Mouse (Mus musculus) liver, embryonic 14.5 days (tissue): ENCODE measurements at regions not wholly inside any gene's neighbourhood (a gene's known extent, or its start where the extent isn't known, plus 50 kb on each side); places are given as distances from the start of the nearest gene placed in this dataset.

Experiments used
- ATAC-seq: fragments of 200-750 bp; cut with Nextera tagmentation; 2 replicates; pipeline ENCODE4 v1.8.0; 2017; ENCODE audit warnings: moderate number of reproducible peaks, mild to moderate bottlenecking, moderate library complexity; ENCODE audit not compliant: insufficient read depth
- DNase-seq, 3 experiments: peaks; one replicate each; pipeline ENCODE4 v3.0.0-alpha.2; 2012 to 2013; ENCODE audit warnings: low read depth in 3 of 3, low spot score in 3 of 3
- H3K27ac ChIP-seq: fragments of 300-500 bp; sonication (generic); 2 replicates; pipeline ENCODE4 v1.5.1; 2014; ENCODE audit warnings: moderate library complexity, mild to moderate bottlenecking, control low read depth, inconsistent platforms
- H3K27me3 ChIP-seq: fragments of 300-500 bp; sonication (generic); 2 replicates; pipeline ENCODE4 v1.6.1; 2014; ENCODE audit warnings: mild to moderate bottlenecking, low read length, moderate library complexity; ENCODE audit not compliant: control insufficient read depth, insufficient read depth
- H3K36me3 ChIP-seq: fragments of 300-500 bp; sonication (generic); replicated peaks from 2 replicates; pipeline ENCODE4 v1.6.1; 2014; ENCODE audit warnings: low read depth; ENCODE audit not compliant: control insufficient read depth, insufficient read depth
- H3K4me1 ChIP-seq, 2 experiments: fragments of 200-500 bp in 1 of 2; fragments of 300-500 bp in 1 of 2; sonication (generic) in 1 of 2; replicated peaks; 2 replicates each; pipeline ENCODE4 v1.6.1; 2012 to 2014; ENCODE audit warnings: antibody characterized with exemption in 1 of 2, inconsistent platforms in 1 of 2, low read length in 1 of 2; ENCODE audit not compliant: control insufficient read depth in 2 of 2, insufficient read depth in 2 of 2
- H3K4me2 ChIP-seq: fragments of 300-500 bp; sonication (generic); 2 replicates; pipeline ENCODE4 v1.6.1; 2014; ENCODE audit warnings: low read depth, mild to moderate bottlenecking, control low read depth, moderate library complexity
- H3K4me3 ChIP-seq, 2 experiments: fragments of 200-500 bp in 1 of 2; fragments of 300-500 bp in 1 of 2; sonication (generic) in 1 of 2; 2 replicates each; pipeline ENCODE4 v1.5.1; 2012 to 2014; ENCODE audit warnings: low read depth in 2 of 2, low read length in 2 of 2, mild to moderate bottlenecking in 2 of 2, control low read depth in 1 of 2, inconsistent platforms in 1 of 2, moderate library complexity in 1 of 2; ENCODE audit not compliant: insufficient read depth in 1 of 2
- H3K9ac ChIP-seq: fragments of 300-500 bp; sonication (generic); replicated peaks from 2 replicates; pipeline ENCODE4 v1.6.1; 2014; ENCODE audit warnings: mild to moderate bottlenecking, control low read depth, moderate library complexity
- H3K9me3 ChIP-seq: fragments of 300-500 bp; sonication (generic); 2 replicates; pipeline ENCODE4 v1.6.1; 2016; ENCODE audit warnings: low read length, mixed read lengths; ENCODE audit not compliant: control insufficient read depth
- CTCF ChIP-seq: IDR thresholded peaks from 2 replicates; pipeline ENCODE4 v1.5.1; 2016; ENCODE audit warnings: antibody characterized with exemption, low read depth, control low read depth
- EP300 ChIP-seq: IDR thresholded peaks from 2 replicates; pipeline ENCODE4 v1.6.1; 2016; ENCODE audit warnings: antibody characterized with exemption, low read depth
- WGBS: fragments of 180-500 bp; shearing (Covaris S2); extraction: QIAGEN DNeasy Blood & Tissue Kit; methylation state at CpG from one replicate; pipeline ENCODE4 v1.1.7; 2014; ENCODE audit not compliant: insufficient replicate concordance; 5-methylcytosine and 5-hydroxymethylcytosine counted together

DNA sequence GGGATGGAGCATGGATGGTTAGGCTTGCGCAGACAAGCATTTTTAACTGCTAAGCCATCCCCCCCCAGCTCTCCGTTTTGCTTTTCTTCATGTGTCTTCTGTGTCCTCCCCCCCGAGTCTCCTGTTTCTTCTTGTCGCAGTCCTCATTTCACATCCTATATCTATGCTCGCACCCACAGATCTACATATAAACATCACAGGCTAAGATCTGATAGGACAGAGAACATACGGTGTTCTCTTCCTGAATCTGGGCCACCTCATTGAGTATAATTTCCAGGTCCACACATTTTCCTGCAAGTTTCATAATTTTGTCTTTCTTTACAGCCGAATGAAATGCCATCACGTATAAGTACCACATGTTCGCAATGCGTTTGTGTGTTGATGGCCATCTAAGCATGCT is 168.7 kb downstream of the Zfp36l1 start:
- no peak overlapping the region for H3K4me3 ChIP-seq
- H3K4me1 ChIP-seq, result peaks cover 9 to 24% of the 10 kb centered on the region in 2 experiments
- DNase-seq, result no peak
- H3K36me3 ChIP-seq, result no peaks in the 10 kb centered on the region
- H3K9me3 ChIP-seq, result no peaks in the 10 kb centered on the region
- H3K27ac ChIP-seq, result no peak overlapping the region
- no peak for ATAC-seq
- no peak overlapping the region for H3K9ac ChIP-seq
- H3K27me3 ChIP-seq, result no peaks in the 10 kb centered on the region
- H3K4me2 ChIP-seq, result no peak overlapping the region
- TF ChIP-seq EP300, result no peak
- TF ChIP-seq CTCF, result no peak
- WGBS, result 55% methylated on average over 10 of the region's 10 CpGs

DNA sequence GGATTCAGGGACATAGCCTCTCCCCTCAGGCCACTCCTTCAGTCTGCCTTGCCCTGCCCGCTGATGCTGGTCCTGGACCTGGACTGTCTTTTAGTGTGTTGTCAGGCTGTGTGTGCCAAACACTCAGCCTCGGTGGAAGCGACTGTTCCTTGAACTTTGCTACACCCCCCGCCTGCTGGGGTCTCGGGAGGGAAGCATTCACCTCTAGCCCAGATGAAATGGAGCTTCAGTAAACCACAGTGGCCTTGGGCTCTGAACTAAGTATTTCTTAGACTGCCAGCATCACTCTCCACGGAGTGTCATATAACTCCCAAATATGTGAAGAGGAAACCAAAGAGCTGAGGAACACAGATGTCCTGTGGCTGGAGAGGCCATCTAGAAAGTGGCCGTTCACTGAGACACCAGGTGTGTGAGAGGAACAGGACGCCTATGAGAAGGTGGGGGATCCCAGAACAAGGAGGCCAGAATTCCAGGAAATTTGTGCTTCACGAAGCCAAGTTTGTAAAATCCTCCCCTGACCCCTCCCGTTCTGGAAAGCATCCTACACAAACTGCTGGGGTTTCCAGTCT is 170.2 kb downstream of the Zfp36l1 start:
- no peak for TF ChIP-seq CTCF
- TF ChIP-seq EP300, result no peak
- H3K4me3 ChIP-seq, result no peak overlapping the region
- 50% methylated on average over 10 of the region's 10 CpGs for WGBS
- no peak overlapping the region for H3K4me2 ChIP-seq
- no peaks in the 10 kb centered on the region for H3K27me3 ChIP-seq
- H3K9me3 ChIP-seq, result no peaks in the 10 kb centered on the region
- no peaks in the 10 kb centered on the region for H3K36me3 ChIP-seq
- H3K4me1 ChIP-seq, result peaks cover 9 to 24% of the 10 kb centered on the region in 2 experiments
- H3K9ac ChIP-seq, result no peak overlapping the region
- ATAC-seq (no peak), DNase-seq (no peak)
- H3K27ac ChIP-seq, result no peak overlapping the region

DNA sequence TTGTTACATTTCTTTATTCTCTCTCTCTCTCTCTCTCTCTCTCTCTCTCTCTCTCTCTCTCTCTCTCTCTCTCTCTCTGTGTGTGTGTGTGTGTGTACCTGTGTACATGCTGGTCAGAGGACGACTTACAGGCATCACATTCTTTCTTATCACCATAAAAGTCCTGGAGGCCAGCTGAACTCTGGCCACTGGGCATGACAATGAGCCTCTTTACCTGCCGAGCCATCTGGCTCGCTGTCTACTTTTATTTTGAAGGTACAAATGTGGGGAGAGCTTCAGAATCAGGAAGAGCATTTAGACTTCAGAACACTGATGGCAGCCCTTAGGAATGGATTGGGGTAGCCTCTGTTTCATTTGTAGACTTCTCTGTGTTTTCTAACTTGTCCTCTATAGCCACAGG is 171.0 kb downstream of the Zfp36l1 start:
- Histone ChIP-seq H3K4me2 (no peak overlapping the region), H3K4me3 (no peak overlapping the region), H3K36me3 (no peaks in the 10 kb centered on the region), H3K4me1 (peaks cover 9 to 24% of the 10 kb centered on the region in 2 experiments), H3K27ac (no peak overlapping the region), H3K27me3 (no peaks in the 10 kb centered on the region), H3K9me3 (no peaks in the 10 kb centered on the region), H3K9ac (no peak overlapping the region)
- ATAC-seq, result no peak
- WGBS, result 61% methylated on average over 3 of the region's 3 CpGs
- TF ChIP-seq CTCF (no peak), EP300 (no peak)
- no peak for DNase-seq

DNA sequence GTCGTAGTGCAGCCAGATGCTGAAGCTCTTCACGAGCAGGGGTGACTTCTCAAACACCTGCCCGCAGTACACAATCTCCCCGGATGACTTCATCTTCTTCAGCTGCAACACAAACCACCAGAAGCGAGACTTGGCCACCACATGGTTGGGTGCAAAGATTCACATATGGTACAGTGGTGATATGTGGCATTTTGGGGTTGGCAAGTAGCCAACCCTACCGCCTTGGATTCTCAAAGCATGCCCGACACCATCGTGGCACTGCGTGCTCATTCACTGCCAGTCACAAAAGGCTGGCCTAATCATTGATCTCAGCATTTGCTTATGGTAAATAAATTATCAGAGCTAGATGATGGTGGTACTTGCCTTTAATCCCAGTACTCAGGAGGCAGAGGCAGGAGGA is 173.4 kb downstream of the Zfp36l1 start:
- H3K27me3 ChIP-seq, result no peaks in the 10 kb centered on the region
- H3K4me3 ChIP-seq, result no peak overlapping the region
- ATAC-seq (no peak), DNase-seq (no peak)
- no peak overlapping the region for H3K27ac ChIP-seq
- H3K9ac ChIP-seq, result no peak overlapping the region
- peaks cover under 1 to 8% of the 10 kb centered on the region in 2 experiments; a peak in 3 of 4 replicates for H3K4me1 ChIP-seq
- no peaks in the 10 kb centered on the region for H3K9me3 ChIP-seq
- H3K36me3 ChIP-seq, result no peaks in the 10 kb centered on the region
- H3K4me2 ChIP-seq, result no peak overlapping the region
- TF ChIP-seq CTCF, result no peak
- no peak for TF ChIP-seq EP300
- WGBS, result 77% methylated on average over 9 of the region's 9 CpGs

DNA sequence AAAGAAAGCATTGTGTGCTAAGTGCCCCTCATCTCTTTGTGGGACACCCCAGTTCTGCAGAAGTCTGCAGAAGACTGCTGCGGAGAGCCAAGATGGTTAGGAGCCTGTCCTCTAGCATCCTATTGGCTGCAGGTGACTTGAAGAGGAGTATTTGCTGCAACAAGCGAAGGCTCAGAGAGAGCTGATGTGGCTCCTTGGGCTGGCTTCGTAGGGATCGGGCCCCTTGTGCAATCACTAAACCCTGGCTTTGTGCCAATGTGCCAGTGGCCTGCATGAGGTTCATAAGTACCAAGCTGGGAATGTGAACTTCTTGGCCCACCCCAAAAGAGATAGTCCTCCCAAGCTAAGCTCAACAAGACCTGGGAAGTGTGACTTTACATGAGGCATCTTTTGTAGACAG is 174.9 kb downstream of the Zfp36l1 start:
- ATAC-seq (no peak), DNase-seq (no peak)
- Histone ChIP-seq H3K4me1 (peaks cover 0 to 3% of the 10 kb centered on the region in 2 experiments; a peak in 1 of 4 replicates), H3K36me3 (no peaks in the 10 kb centered on the region), H3K4me3 (no peak overlapping the region), H3K9ac (no peak overlapping the region), H3K9me3 (no peaks in the 10 kb centered on the region), H3K27ac (no peak overlapping the region), H3K4me2 (no peak overlapping the region), H3K27me3 (no peaks in the 10 kb centered on the region)
- 75% methylated on average over 4 of the region's 4 CpGs for WGBS
- no peak for TF ChIP-seq CTCF
- TF ChIP-seq EP300, result no peak
